Mouse (Mus musculus) heart, postnatal 0 days (tissue): ENCODE data around the gene Cenpu.

ENCODE experiments used
- CTCF ChIP-seq: IDR thresholded peaks from 2 replicates; pipeline ENCODE4 v1.5.1; 2016; ENCODE audit warnings: antibody characterized with exemption, control low read depth, low read depth
- EP300 ChIP-seq: IDR thresholded peaks from 2 replicates; pipeline ENCODE4 v1.6.1; 2016; ENCODE audit warnings: antibody characterized with exemption, low read depth

- TF ChIP-seq EP300: no peak
- TF ChIP-seq CTCF: no peak
Observed at GRCm38 (mm10) chr8:46578794-46579193, 27.0 kb downstream of the Cenpu start.
